In genomic region chr3:101536322-101536721, GRCm38 (mm10) we compare ENCODE assay signal across 15 mouse cellular contexts.
A peak's percentile ranks its signal among the peaks of the same experiment; 100 is the strongest.
DNase-seq lines count a peak whose midpoint lies in the region; ATAC-seq and TF ChIP-seq lines count a peak whose summit lies in the region.
"Had no signal": no experiment of that assay in that cellular context is flagged by ENCODE, and none has a peak within 500 bp of the region (broad histone marks: within the 10 kb centered on the region; RNA-seq: fewer than 3 reads in every experiment).

No protein-coding gene starts in this region.

- no peak overlapping the region for H3K4me2 ChIP-seq in heart, postnatal 0 days (ENCODE audit: low read depth, low read length)
- no peak overlapping the region for H3K4me2 ChIP-seq in forebrain, embryonic 15.5 days (replicated peaks)
- H3K4me2 ChIP-seq: liver, embryonic 12.5 days; neural tube, embryonic 13.5 days had no signal

- ATAC-seq in heart, postnatal 0 days (ENCODE audit: insufficient read depth, low read depth): peak; percentile 82
- no peak for ATAC-seq in forebrain, embryonic 15.5 days (replicated peaks)
- ATAC-seq in CD4-positive, CD25-positive, alpha-beta regulatory T cell, adult 4 months: no peak
- ATAC-seq: forebrain, postnatal 0 days; liver, embryonic 12.5 days had no signal

- no peaks in the 10 kb centered on the region for H3K36me3 ChIP-seq in heart, postnatal 0 days (replicated peaks; ENCODE audit: control insufficient read depth, insufficient read depth, low read length)
- no peaks in the 10 kb centered on the region for H3K36me3 ChIP-seq in forebrain, embryonic 15.5 days
- H3K36me3 ChIP-seq: hindbrain, embryonic 10.5 days; liver, embryonic 12.5 days; neural tube, embryonic 13.5 days had no signal

- H3K27me3 ChIP-seq in heart, postnatal 0 days (ENCODE audit: control insufficient read depth, insufficient read depth, low read length): no peaks in the 10 kb centered on the region
- no peaks in the 10 kb centered on the region for H3K27me3 ChIP-seq in forebrain, embryonic 15.5 days
- H3K27me3 ChIP-seq: neural tube, embryonic 13.5 days had no signal

- DNase-seq in right cerebral cortex, adult 18-20 months: peak; percentile 31
- DNase-seq in right cerebral cortex, postnatal 14 days: no peak
- peak; percentile 66 to 77 for DNase-seq in heart, adult 18-20 months
- peak; percentile 59 for DNase-seq in heart, postnatal 0 days (ENCODE audit: low spot score)
- DNase-seq in telencephalon, adult 2 months (ENCODE audit: low read depth, low spot score): peak; percentile 23
- DNase-seq in adrenal gland, postnatal 36 days: no peak
- DNase-seq: cerebellum, adult 11-12 months; forebrain, postnatal 0 days; kidney, postnatal 25 days had no signal

- no peak for TF ChIP-seq CTCF in heart, postnatal 0 days (IDR thresholded peaks at IDR 0.05; ENCODE audit: low read depth)

- H3K27ac ChIP-seq in heart, postnatal 0 days (ENCODE audit: low read depth): peak overlapping the region; percentile 68
- H3K27ac ChIP-seq in forebrain, embryonic 15.5 days (replicated peaks): no peak overlapping the region
- H3K27ac ChIP-seq: hindbrain, embryonic 10.5 days; liver, embryonic 12.5 days; neural tube, embryonic 13.5 days had no signal

- no peak for TF ChIP-seq EP300 in heart, postnatal 0 days (IDR thresholded peaks at IDR 0.05; ENCODE audit: low read depth)

- H3K9ac ChIP-seq in heart, postnatal 0 days (replicated peaks; ENCODE audit: low read depth, low read length): no peak overlapping the region
- H3K9ac ChIP-seq in forebrain, embryonic 15.5 days (replicated peaks): no peak overlapping the region
- H3K9ac ChIP-seq: forebrain, postnatal 0 days; liver, embryonic 12.5 days; neural tube, embryonic 13.5 days had no signal

- no peak overlapping the region for H3K4me3 ChIP-seq in heart, postnatal 0 days (ENCODE audit: low read depth, low read length)
- no peak overlapping the region for H3K4me3 ChIP-seq in forebrain, embryonic 15.5 days
- H3K4me3 ChIP-seq: hindbrain, embryonic 10.5 days; liver, embryonic 12.5 days; megakaryocyte, embryonic 14.5 days; neural tube, embryonic 13.5 days had no signal

- peaks cover 19% of the 10 kb centered on the region for H3K4me1 ChIP-seq in heart, postnatal 0 days (ENCODE audit: control insufficient read depth, insufficient read depth)
- peaks cover 2% of the 10 kb centered on the region; the same call in 1 of the 2 replicates for H3K4me1 ChIP-seq in forebrain, embryonic 15.5 days

- 33% methylated on average over 7 of the region's 7 CpGs for WGBS in heart, postnatal 0 days
- WGBS in forebrain, embryonic 15.5 days: 89% methylated on average over 7 of the region's 7 CpGs

- H3K9me3 ChIP-seq in heart, postnatal 0 days (replicated peaks; ENCODE audit: control insufficient read depth, low read length): no peaks in the 10 kb centered on the region
- H3K9me3 ChIP-seq in forebrain, embryonic 15.5 days: no peaks in the 10 kb centered on the region
- H3K9me3 ChIP-seq: hindbrain, embryonic 10.5 days; liver, embryonic 12.5 days; megakaryocyte, embryonic 14.5 days; neural tube, embryonic 13.5 days had no signal

Comparison
In these comparisons a context has a peak if more than half of its experiments do, and no peak if none do; other contexts are left out.
1. DNase-seq: peak in right cerebral cortex, adult 18-20 months (single experiment), heart, adult 18-20 months (2 of 2), heart, postnatal 0 days (single experiment) and telencephalon, adult 2 months (single experiment); none in right cerebral cortex, postnatal 14 days (single experiment) and adrenal gland, postnatal 36 days (0 of 2).